Mouse (Mus musculus) midbrain, embryonic 13.5 days (tissue): ENCODE measurements around the gene Ankmy1. TPM values are rescaled to one million over a fixed set of nuclear protein-coding genes. Genes with fewer than 3 reads are reported as not detected.

ENCODE experiments used
- ATAC-seq: fragments of 200-750 bp; cut with Nextera tagmentation; 2 replicates; pipeline ENCODE4 v1.8.0; 2017; ENCODE audit warnings: mild to moderate bottlenecking, moderate TSS enrichment, moderate library complexity
- H3K27ac ChIP-seq: fragments of 300-500 bp; sonication (generic); 2 replicates; pipeline ENCODE4 v1.5.1; 2015; ENCODE audit warnings: inconsistent platforms, mild to moderate bottlenecking, moderate library complexity
- H3K27me3 ChIP-seq: fragments of 300-500 bp; sonication (generic); 2 replicates; pipeline ENCODE4 v1.6.1; 2015; ENCODE audit warnings: mild to moderate bottlenecking, inconsistent platforms
- H3K36me3 ChIP-seq: fragments of 300-500 bp; sonication (generic); 2 replicates; pipeline ENCODE4 v1.6.1; 2015; ENCODE audit warnings: mild to moderate bottlenecking, inconsistent platforms
- H3K4me1 ChIP-seq: fragments of 300-500 bp; sonication (generic); replicated peaks from 2 replicates; pipeline ENCODE4 v1.6.1; 2015; ENCODE audit warnings: inconsistent platforms
- H3K4me2 ChIP-seq: fragments of 300-500 bp; sonication (generic); replicated peaks from 2 replicates; pipeline ENCODE4 v1.6.1; 2015; ENCODE audit warnings: moderate library complexity, mild to moderate bottlenecking, inconsistent platforms
- H3K4me3 ChIP-seq: fragments of 300-500 bp; sonication (generic); replicated peaks from 2 replicates; pipeline ENCODE4 v1.5.1; 2015; ENCODE audit warnings: mild to moderate bottlenecking, inconsistent platforms
- H3K9ac ChIP-seq: fragments of 300-500 bp; sonication (generic); replicated peaks from 2 replicates; pipeline ENCODE4 v1.6.1; 2015; ENCODE audit warnings: mild to moderate bottlenecking, inconsistent platforms
- H3K9me3 ChIP-seq: fragments of 300-500 bp; sonication (generic); 2 replicates; pipeline ENCODE4 v1.6.1; 2016; ENCODE audit warnings: mild to moderate bottlenecking, inconsistent platforms
- WGBS: fragments of 180-500 bp; shearing (Covaris S2); methylation state at CpG from one replicate; pipeline ENCODE4 v1.1.7; 2015; 5-methylcytosine and 5-hydroxymethylcytosine counted together
- polyA plus RNA-seq: library from polyadenylated mRNA; unstranded; fragments of >200 nt; fragmentation: Nextera tagmentation; extraction: Ambion mirVana; gene quantifications from 2 replicates; pipeline ENCODE4 v1.2.1, GENCODE M21; 2015

Gene Ankmy1
- 0.72 and 1.0 TPM in 2 replicates for polyA plus RNA-seq

GRCm38 (mm10) chr1:92902786-92903185 is at the start of gene Ankmy1:
Ankmy1 (minus strand) TSS chr1:92902906.
- peak; percentile 21 for ATAC-seq
- under 1% methylated on average over 15 of the region's 15 CpGs for WGBS

GRCm38 (mm10) chr1:92950607-92951006 is 47.9 kb upstream of the Ankmy1 start, which contains the start of gene Gpr35:
Gpr35 (plus strand) TSS chr1:92950865.
- no peak for ATAC-seq
- 85% methylated on average over 5 of the region's 5 CpGs for WGBS
- Histone ChIP-seq H3K36me3 (peaks cover 49% of the 10 kb centered on the region), H3K27ac (no peak within 1 kb of the TSS), H3K9me3 (no peaks in the 10 kb centered on the region), H3K4me3 (no peak within 1 kb of the TSS), H3K27me3 (no peaks in the 10 kb centered on the region), H3K4me1 (no peaks in the 10 kb centered on the region), H3K4me2 (no peak within 1 kb of the TSS), H3K9ac (no peak within 1 kb of the TSS)

More at GRCm38 (mm10) chr1:92902786-92903185, at the start of gene Ankmy1:
- Histone ChIP-seq H3K4me2 (peak within 1 kb of the TSS; percentile 44), H3K27me3 (peaks cover 22% of the 10 kb centered on the region), H3K9me3 (no peaks in the 10 kb centered on the region), H3K4me3 (peak within 1 kb of the TSS; percentile 15; the same call in 1 of the 2 replicates), H3K27ac (no peak within 1 kb of the TSS), H3K36me3 (no peaks in the 10 kb centered on the region), H3K9ac (peak within 1 kb of the TSS; percentile 45; the same call in 1 of the 2 replicates), H3K4me1 (peaks cover 21% of the 10 kb centered on the region)

- Histone ChIP-seq H3K36me3 (peaks cover 61% of the 10 kb centered on the region), H3K4me2 (no peak overlapping the region), H3K27me3 (no peaks in the 10 kb centered on the region), H3K27ac (no peak overlapping the region), H3K9ac (no peak overlapping the region), H3K4me3 (no peak overlapping the region), H3K4me1 (no peaks in the 10 kb centered on the region), H3K9me3 (no peaks in the 10 kb centered on the region)
- no peak for ATAC-seq
- WGBS, result 64% methylated on average over 6 of the region's 6 CpGs
These were observed 46.7 kb upstream of the Ankmy1 start for GRCm38 (mm10) chr1:92949426-92949825.

GRCm38 (mm10) chr1:92947966-92948365 is 45.3 kb upstream of the Ankmy1 start:
- Histone ChIP-seq H3K9me3 (no peaks in the 10 kb centered on the region), H3K4me2 (no peak overlapping the region), H3K4me3 (no peak overlapping the region), H3K36me3 (peaks cover 76% of the 10 kb centered on the region), H3K27ac (no peak overlapping the region), H3K4me1 (no peaks in the 10 kb centered on the region), H3K27me3 (no peaks in the 10 kb centered on the region), H3K9ac (no peak overlapping the region)
- no peak for ATAC-seq
- 98% methylated on average over 3 of the region's 3 CpGs for WGBS

GRCm38 (mm10) chr1:92943219-92943989 is 40.7 kb upstream of the Ankmy1 start:
- no peaks in the 10 kb centered on the region for H3K4me1 ChIP-seq
- no peak overlapping the region for H3K4me3 ChIP-seq
- 93% methylated on average over 19 of the region's 19 CpGs for WGBS
- H3K27ac ChIP-seq, result no peak overlapping the region
- no peaks in the 10 kb centered on the region for H3K9me3 ChIP-seq
- H3K4me2 ChIP-seq, result no peak overlapping the region
- no peak overlapping the region for H3K9ac ChIP-seq
- H3K36me3 ChIP-seq, result peaks cover 95% of the 10 kb centered on the region
- ATAC-seq, result no peak
- no peaks in the 10 kb centered on the region for H3K27me3 ChIP-seq

GRCm38 (mm10) chr1:92939746-92940145 is 37.0 kb upstream of the Ankmy1 start:
- 94% methylated on average over 4 of the region's 4 CpGs for WGBS

GRCm38 (mm10) chr1:92937797-92938196 is 35.1 kb upstream of the Ankmy1 start:
- Histone ChIP-seq H3K9ac (no peak overlapping the region), H3K27ac (no peak overlapping the region), H3K27me3 (no peaks in the 10 kb centered on the region), H3K4me2 (no peak overlapping the region), H3K36me3 (peaks cover 47% of the 10 kb centered on the region), H3K4me1 (peaks cover 33% of the 10 kb centered on the region), H3K4me3 (no peak overlapping the region), H3K9me3 (no peaks in the 10 kb centered on the region)
- no peak for ATAC-seq
- WGBS, result 89% methylated on average over 3 of the region's 3 CpGs

More at GRCm38 (mm10) chr1:92939746-92940145, 37.0 kb upstream of the Ankmy1 start:
- Histone ChIP-seq H3K9me3 (no peaks in the 10 kb centered on the region), H3K4me3 (no peak overlapping the region), H3K4me2 (no peak overlapping the region), H3K27ac (no peak overlapping the region), H3K27me3 (no peaks in the 10 kb centered on the region), H3K9ac (no peak overlapping the region), H3K4me1 (peaks cover 24% of the 10 kb centered on the region), H3K36me3 (peaks cover 66% of the 10 kb centered on the region)
- ATAC-seq, result no peak

- H3K36me3 ChIP-seq, result peaks cover 33% of the 10 kb centered on the region
- H3K4me2 ChIP-seq, result peak overlapping the region; percentile 89
- no peaks in the 10 kb centered on the region for H3K9me3 ChIP-seq
- peak overlapping the region; percentile 7; the same call in 1 of the 2 replicates for H3K9ac ChIP-seq
- H3K4me1 ChIP-seq, result peaks cover 33% of the 10 kb centered on the region
- no peak overlapping the region for H3K27ac ChIP-seq
- H3K27me3 ChIP-seq, result no peaks in the 10 kb centered on the region
- WGBS, result 74% methylated on average over 3 of the region's 3 CpGs
- peak overlapping the region; percentile 91 for H3K4me3 ChIP-seq
- no peak for ATAC-seq
These were observed 33.8 kb upstream of the Ankmy1 start for GRCm38 (mm10) chr1:92936467-92936866.

DNA sequence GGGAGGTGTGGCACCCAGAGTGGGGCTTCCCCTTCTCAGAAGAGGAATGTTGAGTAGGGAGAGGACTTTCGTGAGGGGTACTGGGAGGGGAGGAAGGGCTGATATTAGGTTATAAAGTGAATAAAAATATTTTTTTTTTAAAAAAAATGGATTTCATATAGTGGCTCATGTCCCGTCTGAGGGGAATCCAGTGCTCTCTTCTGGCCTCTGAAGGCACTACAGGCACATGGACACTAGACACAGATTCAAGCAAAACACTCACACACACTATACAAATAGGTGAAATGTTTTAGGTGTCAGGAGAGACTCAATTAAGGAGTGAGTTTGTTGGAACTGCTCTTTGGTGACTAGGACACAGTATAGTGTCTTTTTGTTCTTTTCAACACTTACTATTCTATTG is 33.3 kb upstream of the Ankmy1 start:
- Histone ChIP-seq H3K36me3 (peaks cover 31% of the 10 kb centered on the region), H3K4me3 (peak overlapping the region; percentile 91), H3K27ac (no peak overlapping the region), H3K9me3 (no peaks in the 10 kb centered on the region), H3K27me3 (no peaks in the 10 kb centered on the region), H3K9ac (peak overlapping the region; percentile 89), H3K4me2 (peak overlapping the region; percentile 89), H3K4me1 (peaks cover 33% of the 10 kb centered on the region)
- 55% methylated on average over 2 of the region's 2 CpGs for WGBS
- no peak for ATAC-seq

DNA sequence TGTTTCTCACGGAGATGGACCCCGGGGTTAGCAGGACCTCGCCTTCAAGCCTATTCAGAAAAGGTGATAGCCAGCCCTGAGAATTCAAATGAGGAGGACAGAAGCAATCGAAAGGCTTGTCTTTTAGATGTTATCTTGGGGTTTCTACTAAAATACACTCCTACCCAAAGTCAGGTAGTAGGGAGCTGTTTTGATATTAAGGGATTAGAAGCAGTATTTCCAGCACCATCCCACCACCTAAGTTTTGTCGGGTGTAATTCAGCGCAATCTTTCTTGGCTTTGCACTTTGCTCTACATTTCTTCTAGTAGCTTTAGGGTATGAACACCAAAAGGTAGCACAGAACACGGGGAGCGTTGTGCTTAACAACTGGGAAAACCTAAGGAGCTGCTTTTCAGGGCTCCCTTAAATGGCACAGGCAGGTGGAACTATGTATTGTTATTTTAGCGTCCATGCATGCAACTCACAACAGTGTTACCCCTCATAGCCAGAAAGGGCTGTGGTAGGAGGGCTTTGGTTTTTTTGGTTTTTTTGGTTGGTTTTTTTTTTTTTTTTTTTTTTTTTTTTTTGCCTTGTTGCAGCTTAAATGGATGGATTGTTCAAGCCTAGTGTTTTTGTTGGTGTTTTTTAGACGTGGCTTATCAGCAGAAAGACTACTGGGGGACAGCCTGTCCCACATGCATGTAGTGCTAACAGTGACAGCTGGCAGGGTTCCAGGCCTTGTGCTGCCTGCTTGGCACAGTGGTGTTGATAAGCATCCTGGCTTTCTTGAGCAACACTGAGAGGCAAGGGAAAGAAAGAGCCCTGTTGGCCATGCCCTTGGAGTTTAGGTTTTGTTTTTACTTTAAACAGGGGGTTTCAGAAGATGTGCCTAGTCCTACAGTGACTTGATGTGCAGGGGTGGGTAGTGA is 32.6 kb upstream of the Ankmy1 start:
- peaks cover 33% of the 10 kb centered on the region for H3K4me1 ChIP-seq
- no peaks in the 10 kb centered on the region for H3K27me3 ChIP-seq
- H3K4me3 ChIP-seq, result peak overlapping the region; percentile 91
- H3K27ac ChIP-seq, result peak overlapping the region; percentile 99
- H3K4me2 ChIP-seq, result peak overlapping the region; percentile 89
- peaks cover 26% of the 10 kb centered on the region for H3K36me3 ChIP-seq
- 13% methylated on average over 10 of the region's 10 CpGs for WGBS
- no peak for ATAC-seq
- no peaks in the 10 kb centered on the region for H3K9me3 ChIP-seq
- H3K9ac ChIP-seq, result peak overlapping the region; percentile 89

DNA sequence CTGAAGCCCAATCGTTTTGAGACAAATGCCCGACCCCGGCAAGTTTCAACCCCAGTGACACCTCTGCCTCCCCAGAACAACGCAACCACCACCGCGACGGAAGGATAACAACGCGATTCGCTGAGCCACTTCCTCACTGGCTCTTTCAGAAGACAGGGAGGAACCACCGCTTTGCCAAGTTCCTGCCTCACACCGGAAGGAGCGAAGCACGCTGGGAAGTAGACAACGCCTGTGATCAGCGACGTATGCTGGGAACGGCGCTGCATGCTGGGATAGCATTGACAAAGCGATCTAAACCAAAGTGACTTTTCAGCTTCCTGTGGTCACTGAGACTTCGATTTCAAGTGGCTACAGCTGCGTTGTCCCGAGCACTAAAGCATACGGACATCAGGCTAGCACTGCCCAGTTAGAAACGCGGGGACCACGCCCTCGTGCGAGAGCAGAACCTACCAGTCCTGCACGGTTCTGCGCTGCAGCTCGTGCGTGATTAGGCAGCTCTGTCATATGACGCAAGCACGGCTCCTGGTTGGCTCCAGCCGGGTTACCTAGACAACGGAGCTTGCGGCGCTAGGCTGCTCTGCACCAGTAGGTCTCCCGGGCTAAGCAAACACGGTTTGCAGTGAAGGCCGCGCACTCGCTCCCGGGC is 31.6 kb upstream of the Ankmy1 start, which contains the start of gene Capn10:
Capn10 (plus strand) TSS at position 195 of the 646 bp plus-strand sequence.
- Histone ChIP-seq H3K27me3 (no peaks in the 10 kb centered on the region; the same call in 1 of the 2 replicates), H3K27ac (peak within 1 kb of the TSS; percentile 99), H3K9me3 (no peaks in the 10 kb centered on the region), H3K4me1 (peaks cover 33% of the 10 kb centered on the region), H3K4me2 (peak within 1 kb of the TSS; percentile 89), H3K4me3 (peak within 1 kb of the TSS; percentile 91), H3K36me3 (peaks cover 16% of the 10 kb centered on the region), H3K9ac (peak within 1 kb of the TSS; percentile 89)
- peak; percentile 100 for ATAC-seq
- WGBS, result under 1% methylated on average over 45 of the region's 45 CpGs
